20 mouse cellular contexts compared by ENCODE assay signal in genomic region chr5:48345983-48346648, GRCm38 (mm10). TPM values are rescaled to one million over a fixed set of nuclear protein-coding genes. Genes with fewer than 3 reads are reported as not detected.
DNase-seq lines count a peak whose midpoint lies in the region; ATAC-seq and TF ChIP-seq lines count a peak whose summit lies in the region.
"Had no signal": no experiment of that assay in that cellular context is flagged by ENCODE, and none has a peak within 500 bp of the region (broad histone marks: within the 10 kb centered on the region; RNA-seq: fewer than 3 reads in every experiment).

No protein-coding gene starts in this region.

- WGBS in forebrain, embryonic 14.5 days: 93% methylated on average over 2 of the region's 2 CpGs
- WGBS in forebrain, embryonic 15.5 days: 93% methylated on average over 2 of the region's 2 CpGs
- WGBS in kidney, postnatal 0 days: 73% methylated on average over 2 of the region's 2 CpGs
- WGBS in midbrain, embryonic 12.5 days: 86% methylated on average over 2 of the region's 2 CpGs
- 95% methylated on average over 2 of the region's 2 CpGs for WGBS in midbrain, embryonic 16.5 days
- 93% methylated on average over 2 of the region's 2 CpGs for WGBS in stomach, postnatal 0 days

- peak; percentile 18; the same call in 1 of the 2 replicates for ATAC-seq in forebrain, embryonic 14.5 days
- ATAC-seq in forebrain, embryonic 15.5 days (replicated peaks): no peak; the same call in 1 of the 2 replicates
- ATAC-seq in kidney, postnatal 0 days (replicated peaks; ENCODE audit: low FRiP score, low read depth): peak; percentile 43; the same call in 1 of the 2 replicates
- ATAC-seq in midbrain, embryonic 12.5 days (ENCODE audit: low FRiP score, low read depth): peak; percentile 20; the same call in 1 of the 2 replicates
- ATAC-seq in midbrain, embryonic 16.5 days: 0 out of 2 replicates have a peak, but pooled peaks have one; percentile 2
- no peak for ATAC-seq in stomach, postnatal 0 days (ENCODE audit: low FRiP score, low TSS enrichment)
- ATAC-seq: liver, embryonic 12.5 days; liver, postnatal 0 days had no signal

- H3K27me3 ChIP-seq in forebrain, embryonic 14.5 days (replicated peaks; ENCODE audit: control insufficient read depth, insufficient read depth, low read length): no peaks in the 10 kb centered on the region
- H3K27me3 ChIP-seq in forebrain, embryonic 15.5 days: no peaks in the 10 kb centered on the region
- no peaks in the 10 kb centered on the region for H3K27me3 ChIP-seq in kidney, postnatal 0 days (ENCODE audit: insufficient read depth, low read length)
- H3K27me3 ChIP-seq in midbrain, embryonic 12.5 days: peaks cover 34% of the 10 kb centered on the region
- peaks cover under 1% of the 10 kb centered on the region; the same call in 1 of the 2 replicates for H3K27me3 ChIP-seq in midbrain, embryonic 16.5 days (ENCODE audit: control insufficient read depth, insufficient read depth, low read depth, low read length)
- no peaks in the 10 kb centered on the region for H3K27me3 ChIP-seq in stomach, postnatal 0 days (ENCODE audit: control insufficient read depth, insufficient read depth, low read length)
- H3K27me3 ChIP-seq: liver, embryonic 12.5 days; megakaryocyte, embryonic 14.5 days; neural tube, embryonic 12.5 days had no signal

- no peak overlapping the region for H3K9ac ChIP-seq in forebrain, embryonic 14.5 days (ENCODE audit: low read length)
- H3K9ac ChIP-seq in forebrain, embryonic 15.5 days (replicated peaks): no peak overlapping the region
- no peak overlapping the region for H3K9ac ChIP-seq in kidney, postnatal 0 days (ENCODE audit: low read depth, low read length)
- no peak overlapping the region for H3K9ac ChIP-seq in midbrain, embryonic 12.5 days (replicated peaks)
- no peak overlapping the region for H3K9ac ChIP-seq in midbrain, embryonic 16.5 days (ENCODE audit: low read depth, low read length)
- H3K9ac ChIP-seq in stomach, postnatal 0 days (ENCODE audit: low read length): no peak overlapping the region
- H3K9ac ChIP-seq: liver, embryonic 12.5 days; liver, postnatal 0 days; neural tube, embryonic 12.5 days had no signal

- no peak overlapping the region for H3K4me2 ChIP-seq in forebrain, embryonic 14.5 days (ENCODE audit: low read length)
- H3K4me2 ChIP-seq in forebrain, embryonic 15.5 days (replicated peaks): no peak overlapping the region
- no peak overlapping the region for H3K4me2 ChIP-seq in kidney, postnatal 0 days (ENCODE audit: low read length)
- no peak overlapping the region for H3K4me2 ChIP-seq in midbrain, embryonic 12.5 days (replicated peaks)
- H3K4me2 ChIP-seq in midbrain, embryonic 16.5 days (ENCODE audit: low read length): no peak overlapping the region
- no peak overlapping the region for H3K4me2 ChIP-seq in stomach, postnatal 0 days (replicated peaks; ENCODE audit: low read depth)
- H3K4me2 ChIP-seq: liver, embryonic 12.5 days; neural tube, embryonic 12.5 days had no signal

- DNase-seq in forebrain, embryonic 14.5 days (ENCODE audit: low spot score): no peak
- no peak for DNase-seq in kidney, postnatal 0 days (ENCODE audit: low spot score)
- no peak for DNase-seq in kidney, adult 11 months
- no peak for DNase-seq in adrenal gland, postnatal 4 days (ENCODE audit: low spot score in 2 of 2)
- no peak for DNase-seq in stomach, postnatal 0 days (ENCODE audit: low spot score)
- DNase-seq: cerebellum, adult 11-12 months; gastrocnemius, postnatal 14 days; heart, postnatal 14 days; kidney, postnatal 4 days; left cerebral cortex, postnatal 4 days; liver, postnatal 0 days; lung, postnatal 4 days; right cerebral cortex, postnatal 4 days had no signal

- H3K4me3 ChIP-seq in forebrain, embryonic 14.5 days (ENCODE audit: low read depth, low read length): no peak overlapping the region
- no peak overlapping the region for H3K4me3 ChIP-seq in forebrain, embryonic 15.5 days
- no peak overlapping the region for H3K4me3 ChIP-seq in kidney, postnatal 0 days (replicated peaks; ENCODE audit: low read depth, low read length)
- H3K4me3 ChIP-seq in midbrain, embryonic 12.5 days: no peak overlapping the region
- no peak overlapping the region for H3K4me3 ChIP-seq in midbrain, embryonic 16.5 days (ENCODE audit: low read depth, low read length)
- no peak overlapping the region for H3K4me3 ChIP-seq in stomach, postnatal 0 days (ENCODE audit: low read depth, low read length)
- H3K4me3 ChIP-seq: erythroblast, embryonic 14.5 days; liver, embryonic 12.5 days; megakaryocyte, embryonic 14.5 days; neural tube, embryonic 12.5 days had no signal

- TF ChIP-seq EP300 in stomach, postnatal 0 days (optimal IDR thresholded peaks at IDR 0.05): no peak

- no peaks in the 10 kb centered on the region for H3K4me1 ChIP-seq in forebrain, embryonic 14.5 days (ENCODE audit: control insufficient read depth, insufficient read depth, low read length)
- no peaks in the 10 kb centered on the region for H3K4me1 ChIP-seq in forebrain, embryonic 15.5 days
- no peaks in the 10 kb centered on the region for H3K4me1 ChIP-seq in kidney, postnatal 0 days (replicated peaks; ENCODE audit: insufficient read depth, low read length)
- no peaks in the 10 kb centered on the region for H3K4me1 ChIP-seq in midbrain, embryonic 12.5 days
- H3K4me1 ChIP-seq in midbrain, embryonic 16.5 days (ENCODE audit: control insufficient read depth, insufficient read depth, low read length): no peaks in the 10 kb centered on the region; the same call in 1 of the 2 replicates
- H3K4me1 ChIP-seq in stomach, postnatal 0 days (replicated peaks; ENCODE audit: control insufficient read depth, insufficient read depth): no peaks in the 10 kb centered on the region
- H3K4me1 ChIP-seq: liver, embryonic 12.5 days; neural tube, embryonic 12.5 days had no signal

- H3K27ac ChIP-seq in forebrain, embryonic 14.5 days (ENCODE audit: low read depth, low read length): no peak overlapping the region
- H3K27ac ChIP-seq in forebrain, embryonic 15.5 days (replicated peaks): no peak overlapping the region
- H3K27ac ChIP-seq in kidney, postnatal 0 days: no peak overlapping the region
- no peak overlapping the region for H3K27ac ChIP-seq in midbrain, embryonic 12.5 days (replicated peaks)
- H3K27ac ChIP-seq in midbrain, embryonic 16.5 days (ENCODE audit: low read length): no peak overlapping the region
- H3K27ac ChIP-seq in stomach, postnatal 0 days (replicated peaks): no peak overlapping the region
- H3K27ac ChIP-seq: liver, embryonic 12.5 days; neural tube, embryonic 12.5 days had no signal

- H3K36me3 ChIP-seq in forebrain, embryonic 14.5 days (ENCODE audit: control insufficient read depth, insufficient read depth, low read length): no peaks in the 10 kb centered on the region
- no peaks in the 10 kb centered on the region for H3K36me3 ChIP-seq in forebrain, embryonic 15.5 days
- H3K36me3 ChIP-seq in kidney, postnatal 0 days (ENCODE audit: insufficient read depth, low read length): no peaks in the 10 kb centered on the region
- no peaks in the 10 kb centered on the region for H3K36me3 ChIP-seq in midbrain, embryonic 12.5 days
- no peaks in the 10 kb centered on the region for H3K36me3 ChIP-seq in midbrain, embryonic 16.5 days (ENCODE audit: control insufficient read depth, insufficient read depth, low read length)
- no peaks in the 10 kb centered on the region for H3K36me3 ChIP-seq in stomach, postnatal 0 days (ENCODE audit: control insufficient read depth, insufficient read depth, low read length)
- H3K36me3 ChIP-seq: liver, embryonic 12.5 days; neural tube, embryonic 12.5 days had no signal

- no peaks in the 10 kb centered on the region for H3K9me3 ChIP-seq in forebrain, embryonic 14.5 days (replicated peaks; ENCODE audit: control insufficient read depth, low read length)
- no peaks in the 10 kb centered on the region for H3K9me3 ChIP-seq in forebrain, embryonic 15.5 days
- no peaks in the 10 kb centered on the region for H3K9me3 ChIP-seq in kidney, postnatal 0 days (replicated peaks; ENCODE audit: low read length)
- H3K9me3 ChIP-seq in midbrain, embryonic 12.5 days: no peaks in the 10 kb centered on the region
- H3K9me3 ChIP-seq in midbrain, embryonic 16.5 days (replicated peaks; ENCODE audit: control insufficient read depth, low read length, poor library complexity, severe bottlenecking): no peaks in the 10 kb centered on the region
- H3K9me3 ChIP-seq in stomach, postnatal 0 days (ENCODE audit: control insufficient read depth, low read length): no peaks in the 10 kb centered on the region
- H3K9me3 ChIP-seq: liver, embryonic 12.5 days; megakaryocyte, embryonic 14.5 days; neural tube, embryonic 12.5 days had no signal

- TF ChIP-seq CTCF in kidney, postnatal 0 days (IDR thresholded peaks at IDR 0.05; ENCODE audit: low read depth): no peak
- TF ChIP-seq CTCF in stomach, postnatal 0 days (IDR thresholded peaks at IDR 0.05; ENCODE audit: low read depth): no peak

RNA-seq across cellular contexts. Expression of gene 5730480H06Rik, which starts 18.4 kb away (rescaled TPM):
- 17.0 and 20.2 TPM in 2 replicates for polyA plus RNA-seq in forebrain, embryonic 14.5 days (2014; fragmentation: Nextera tagmentation; extraction: Ambion mirVana)
- polyA plus RNA-seq in forebrain, embryonic 15.5 days (2015; fragmentation: Nextera tagmentation; extraction: Ambion mirVana): 18.2 and 21.9 TPM in 2 replicates
- polyA plus RNA-seq in kidney, postnatal 0 days (2015; fragmentation: Nextera tagmentation; extraction: Ambion mirVana): 23.6 and 23.8 TPM in 2 replicates
- 25.4 and 27.6 TPM in 2 replicates for polyA plus RNA-seq in midbrain, embryonic 12.5 days (2016; fragmentation: Nextera tagmentation; extraction: Ambion mirVana)
- polyA plus RNA-seq in midbrain, embryonic 16.5 days (2015; fragmentation: Nextera tagmentation; extraction: Ambion mirVana): 16.1 and 17.8 TPM in 2 replicates
- 10 to 100 TPM; 26.0 to 27.4 TPM for total RNA-seq in adrenal gland, postnatal 4 days (2021)
- 11.1 and 13.0 TPM in 2 replicates for polyA plus RNA-seq in stomach, postnatal 0 days (2015; fragmentation: Nextera tagmentation; extraction: Ambion mirVana)

Comparison
In these comparisons a context has a peak if more than half of its experiments do, and no peak if none do; other contexts are left out.
1. ATAC-seq: peak in forebrain, embryonic 14.5 days (single experiment), kidney, postnatal 0 days (single experiment), midbrain, embryonic 12.5 days (single experiment) and midbrain, embryonic 16.5 days (single experiment); none in forebrain, embryonic 15.5 days (single experiment) and stomach, postnatal 0 days (single experiment).